Mouse (Mus musculus): ENCODE measurements around the gene Mast4.
"Not testable (repeated sequence)": the region's sequence is repeated elsewhere in the genome, so short reads cannot be mapped to it uniquely, and the experiment has no call there.

The Mast4 gene

GRCm38 (mm10) chr13:102745626-102746342 is 588.5 kb downstream of the Mast4 start:
- no peak for DNase-seq (ENCODE audit: low spot score)

GRCm38 (mm10) chr13:102745270-102745600 is 589.1 kb downstream of the Mast4 start:
- no peak for DNase-seq (ENCODE audit: low spot score)

GRCm38 (mm10) chr13:102744481-102745269 is 589.6 kb downstream of the Mast4 start:
- peak; percentile 55 for DNase-seq (ENCODE audit: low spot score)

GRCm38 (mm10) chr13:102739720-102740535 is 594.4 kb downstream of the Mast4 start:
- DNase-seq (ENCODE audit: low spot score): no peak

GRCm38 (mm10) chr13:102737811-102738210 is 596.5 kb downstream of the Mast4 start:
- DNase-seq (ENCODE audit: low spot score): no peak

GRCm38 (mm10) chr13:102733063-102733462 is 601.2 kb downstream of the Mast4 start:
- DNase-seq (ENCODE audit: low spot score): no peak

GRCm38 (mm10) chr13:102728951-102729350 is 605.3 kb downstream of the Mast4 start:
- not testable (repeated sequence) for DNase-seq (ENCODE audit: low spot score)

GRCm38 (mm10) chr13:102728035-102728434 is 606.3 kb downstream of the Mast4 start:
- DNase-seq (ENCODE audit: low spot score): no peak

GRCm38 (mm10) chr13:102726876-102727275 is 607.4 kb downstream of the Mast4 start:
- DNase-seq (ENCODE audit: low spot score): no peak

GRCm38 (mm10) chr13:102725906-102726305 is 608.4 kb downstream of the Mast4 start:
- DNase-seq (ENCODE audit: low spot score): no peak

- DNase-seq (ENCODE audit: low spot score): no peak
These were observed 608.9 kb downstream of the Mast4 start for GRCm38 (mm10) chr13:102725416-102725815.

GRCm38 (mm10) chr13:102716973-102717372 is 617.3 kb downstream of the Mast4 start:
- DNase-seq (ENCODE audit: low spot score): no peak

- DNase-seq (ENCODE audit: low spot score): no peak
These were observed 633.6 kb downstream of the Mast4 start for GRCm38 (mm10) chr13:102700744-102701143.

GRCm38 (mm10) chr13:102700176-102700575 is 634.1 kb downstream of the Mast4 start:
- no peak for DNase-seq (ENCODE audit: low spot score)

- DNase-seq (ENCODE audit: low spot score): peak; percentile 61
These were observed 635.5 kb downstream of the Mast4 start for GRCm38 (mm10) chr13:102698751-102699323.

GRCm38 (mm10) chr13:102698335-102698734 is 636.0 kb downstream of the Mast4 start:
- DNase-seq (ENCODE audit: low spot score): no peak

GRCm38 (mm10) chr13:102695121-102695905 is 639.0 kb downstream of the Mast4 start:
- no peak for DNase-seq (ENCODE audit: low spot score)

GRCm38 (mm10) chr13:102694154-102694553 is 640.1 kb downstream of the Mast4 start:
- no peak for DNase-seq (ENCODE audit: low spot score)

- DNase-seq (ENCODE audit: low spot score): peak; percentile 36
These were observed 640.9 kb downstream of the Mast4 start, which contains the start of gene Cd180 for GRCm38 (mm10) chr13:102693341-102693801. Gene Cd180, plus strand, starts transcription at chr13:102693558.

- no peak for DNase-seq (ENCODE audit: low spot score)
These were observed 642.7 kb downstream of the Mast4 start for GRCm38 (mm10) chr13:102691408-102692150.
